Mouse (Mus musculus): ENCODE results near the gene Gm21119. TPM values are rescaled to one million over a fixed set of nuclear protein-coding genes. Genes with fewer than 3 reads are reported as not detected.
"Not testable (repeated sequence)": the region's sequence is repeated elsewhere in the genome, so short reads cannot be mapped to it uniquely, and the experiment has no call there.

Gm21119 gene
- not detected in 2 replicates for polyA plus RNA-seq (2015; fragmentation: Nextera tagmentation; extraction: Ambion mirVana)

DNA sequence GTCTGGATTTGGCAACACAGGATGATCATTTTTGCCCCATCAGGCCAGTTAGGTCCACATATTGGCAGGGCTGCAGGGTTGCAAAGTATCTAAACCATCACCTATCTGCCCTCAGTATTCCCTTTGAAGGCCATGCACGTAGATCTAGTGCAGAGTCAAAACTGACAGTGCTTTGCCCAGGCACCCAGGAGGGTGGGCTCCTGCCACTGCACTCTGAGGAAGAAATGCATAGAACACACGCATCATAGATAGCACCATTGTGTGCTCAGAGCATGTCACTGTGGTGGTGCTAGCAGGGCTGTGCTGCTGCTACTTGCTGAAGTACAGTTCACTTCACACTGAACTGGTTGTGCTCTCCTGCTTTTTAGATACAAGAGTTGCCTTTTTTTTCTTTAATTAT lies at the start of gene Gm21119:
Gm21119 (plus strand) TSS at position 301 of the 400 bp plus-strand sequence.
- not testable (repeated sequence) for H3K9ac ChIP-seq (replicated peaks; ENCODE audit: low read length); H3K36me3 ChIP-seq (ENCODE audit: insufficient read depth, low read length); H3K9me3 ChIP-seq (ENCODE audit: low read length); H3K4me3 ChIP-seq (ENCODE audit: low read length); H3K27ac ChIP-seq (ENCODE audit: low read length); ATAC-seq (ENCODE audit: low FRiP score, low TSS enrichment); H3K27me3 ChIP-seq (ENCODE audit: insufficient read depth, low read length); H3K4me1 ChIP-seq (ENCODE audit: insufficient read depth, low read length); H3K4me2 ChIP-seq (replicated peaks; ENCODE audit: low read depth, low read length)
- WGBS = no CpG with 5 or more reads among the region's 2 CpGs

DNA sequence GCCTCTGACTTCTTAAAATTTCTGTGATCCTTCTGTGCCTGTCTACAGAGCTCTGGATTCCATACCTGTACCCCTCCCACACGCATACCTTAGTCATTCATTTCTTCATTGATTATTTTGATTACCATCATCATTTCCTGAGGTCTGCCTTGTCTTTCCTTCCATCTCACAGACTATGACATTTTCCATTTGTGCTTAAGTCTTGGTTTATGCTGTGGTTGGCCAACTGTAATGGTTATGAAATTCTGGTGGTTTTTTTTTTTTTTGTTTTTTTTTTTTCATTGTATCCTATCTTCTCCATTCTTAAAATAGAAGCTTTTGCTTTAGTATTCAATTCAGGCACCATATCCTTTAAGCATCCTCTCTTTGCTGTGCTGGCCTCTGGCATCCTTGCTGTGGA lies 48.0 kb upstream of the Gm21119 start:
- H3K9me3 ChIP-seq (ENCODE audit: low read length); H3K4me3 ChIP-seq (ENCODE audit: low read length); H3K9ac ChIP-seq (replicated peaks; ENCODE audit: low read length); H3K27ac ChIP-seq (ENCODE audit: low read length); H3K4me2 ChIP-seq (replicated peaks; ENCODE audit: low read depth, low read length); H3K27me3 ChIP-seq (ENCODE audit: insufficient read depth, low read length); H3K36me3 ChIP-seq (ENCODE audit: insufficient read depth, low read length); H3K4me1 ChIP-seq (ENCODE audit: insufficient read depth, low read length); ATAC-seq (ENCODE audit: low FRiP score, low TSS enrichment): not testable (repeated sequence)
- no CpG with 5 or more reads among the region's 1 CpGs for WGBS

DNA sequence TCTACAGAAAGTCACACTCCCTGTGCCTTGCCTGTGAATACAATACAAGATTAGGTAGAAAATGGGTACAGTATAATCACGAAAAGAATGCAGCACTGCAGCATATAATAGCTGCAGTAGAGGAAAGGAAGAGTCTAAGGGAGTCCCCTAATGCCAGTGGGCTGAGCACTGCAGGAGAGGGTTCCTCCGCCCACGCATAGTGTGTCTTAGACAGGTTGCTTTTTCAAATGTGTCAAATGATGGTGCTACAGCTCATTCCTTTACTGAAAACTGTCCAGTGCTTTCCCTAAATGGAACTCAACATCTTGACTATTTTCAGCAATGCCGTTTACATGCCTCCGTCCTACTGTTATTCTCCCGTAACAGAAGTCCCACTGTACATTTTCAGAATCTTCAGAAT lies 33.6 kb upstream of the Gm21119 start:
- H3K4me2 ChIP-seq (replicated peaks; ENCODE audit: low read depth, low read length) = not testable (repeated sequence)

DNA sequence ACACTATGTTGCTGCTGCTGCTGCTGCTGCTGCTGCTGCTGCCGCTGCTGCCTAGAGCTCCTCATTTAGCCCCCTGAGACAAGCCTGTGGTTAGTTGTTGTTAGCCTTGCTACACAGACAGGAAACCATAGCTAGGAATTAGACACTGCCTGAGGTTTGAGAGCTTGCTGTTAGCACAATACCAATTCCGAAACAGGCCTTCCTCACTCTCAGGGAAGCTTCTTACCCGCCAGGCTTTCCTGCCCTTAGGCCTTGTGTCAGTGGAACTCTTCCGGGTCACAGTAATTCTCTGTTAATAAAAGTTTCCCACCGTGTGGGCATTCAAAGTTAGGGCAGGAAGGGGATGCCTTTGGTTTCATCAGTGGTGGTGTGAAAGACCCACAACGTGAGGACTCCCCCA lies 31.9 kb upstream of the Gm21119 start:
- ATAC-seq (ENCODE audit: low FRiP score, low TSS enrichment); H3K9ac ChIP-seq (replicated peaks; ENCODE audit: low read length); H3K4me3 ChIP-seq (ENCODE audit: low read length); H3K27me3 ChIP-seq (ENCODE audit: insufficient read depth, low read length); H3K4me1 ChIP-seq (ENCODE audit: insufficient read depth, low read length); H3K27ac ChIP-seq (ENCODE audit: low read length); H3K9me3 ChIP-seq (ENCODE audit: low read length); H3K4me2 ChIP-seq (replicated peaks; ENCODE audit: low read depth, low read length); H3K36me3 ChIP-seq (ENCODE audit: insufficient read depth, low read length): not testable (repeated sequence)
- WGBS = 73% methylated on average over 3 of the region's 6 CpGs

More for the DNA sequence above, 33.6 kb upstream of the Gm21119 start:
- not testable (repeated sequence) for H3K27me3 ChIP-seq (ENCODE audit: insufficient read depth, low read length); H3K27ac ChIP-seq (ENCODE audit: low read length); H3K9me3 ChIP-seq (ENCODE audit: low read length); H3K9ac ChIP-seq (replicated peaks; ENCODE audit: low read length); H3K4me1 ChIP-seq (ENCODE audit: insufficient read depth, low read length); ATAC-seq (ENCODE audit: low FRiP score, low TSS enrichment); H3K36me3 ChIP-seq (ENCODE audit: insufficient read depth, low read length); H3K4me3 ChIP-seq (ENCODE audit: low read length)
- 83% methylated on average over 3 of the region's 6 CpGs for WGBS

DNA sequence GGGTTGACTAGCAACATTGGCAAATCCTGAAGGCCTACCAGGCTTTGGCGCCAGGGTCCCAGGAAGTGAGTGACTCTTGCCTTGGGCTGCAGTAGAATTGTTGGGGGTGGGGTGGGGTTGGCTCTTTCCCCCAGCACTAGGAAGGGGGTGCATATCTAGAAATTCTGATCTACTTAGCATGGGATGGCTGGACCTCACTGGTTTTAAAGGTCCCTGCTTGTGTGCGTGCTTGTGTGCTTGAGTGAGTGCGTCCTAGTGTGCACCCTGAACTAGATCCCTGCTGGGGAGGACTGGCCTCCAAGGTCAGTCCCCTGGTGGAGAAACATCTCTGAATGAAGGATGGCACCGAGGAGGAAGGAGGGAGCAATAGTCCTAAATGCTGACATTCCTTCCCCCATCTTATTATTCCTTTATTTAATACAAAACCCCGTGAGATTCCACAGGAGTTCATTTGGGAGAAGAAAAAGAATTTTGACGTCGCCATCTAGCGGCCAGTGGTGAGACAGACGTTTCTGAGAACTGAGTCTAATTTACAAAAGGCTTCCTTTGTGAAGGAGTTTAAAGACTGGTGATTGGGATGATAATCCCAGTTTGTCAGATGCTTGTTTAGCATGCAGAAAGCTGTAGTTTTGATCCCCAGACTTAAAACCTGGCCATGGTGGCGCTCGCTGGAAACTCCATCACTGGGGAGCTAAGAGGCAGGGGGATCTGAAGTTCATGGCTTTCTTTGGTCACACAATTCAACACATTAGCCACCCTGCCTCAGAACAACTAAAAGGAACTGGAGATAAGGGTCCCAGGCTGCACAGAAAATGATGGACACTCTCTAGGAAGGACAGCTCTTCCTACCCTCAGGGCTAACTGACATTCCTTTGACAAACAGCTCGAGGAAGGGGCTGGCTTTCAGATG lies 26.2 kb upstream of the Gm21119 start:
- 31% methylated on average over 3 of the region's 12 CpGs for WGBS
- not testable (repeated sequence) for H3K4me3 ChIP-seq (ENCODE audit: low read length); H3K27me3 ChIP-seq (ENCODE audit: insufficient read depth, low read length); H3K36me3 ChIP-seq (ENCODE audit: insufficient read depth, low read length); H3K4me2 ChIP-seq (replicated peaks; ENCODE audit: low read depth, low read length); H3K4me1 ChIP-seq (ENCODE audit: insufficient read depth, low read length); H3K9ac ChIP-seq (replicated peaks; ENCODE audit: low read length); H3K9me3 ChIP-seq (ENCODE audit: low read length); H3K27ac ChIP-seq (ENCODE audit: low read length)
- ATAC-seq (ENCODE audit: low FRiP score, low TSS enrichment) = peak; percentile 75

DNA sequence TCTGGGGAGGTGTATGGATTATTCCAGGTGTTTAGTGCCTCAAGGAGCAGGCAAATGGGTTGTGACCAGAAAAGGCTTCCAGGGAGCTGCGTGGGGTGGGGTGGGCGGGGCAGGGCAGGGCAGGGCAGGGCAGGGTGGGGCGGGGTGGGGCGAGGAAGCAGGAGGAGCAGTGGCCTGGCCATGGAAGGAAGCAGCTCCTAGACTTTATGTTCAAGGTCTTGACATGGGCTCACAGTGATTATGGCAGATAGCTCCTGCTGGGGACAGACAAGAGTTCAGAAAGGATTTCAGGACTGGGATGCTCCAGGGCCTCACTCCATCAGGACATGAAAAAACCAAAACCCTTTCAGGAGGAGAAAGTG lies 25.6 kb upstream of the Gm21119 start:
- not testable (repeated sequence) for H3K27ac ChIP-seq (ENCODE audit: low read length); H3K9ac ChIP-seq (replicated peaks; ENCODE audit: low read length); H3K36me3 ChIP-seq (ENCODE audit: insufficient read depth, low read length); H3K9me3 ChIP-seq (ENCODE audit: low read length); H3K4me3 ChIP-seq (ENCODE audit: low read length); H3K4me1 ChIP-seq (ENCODE audit: insufficient read depth, low read length); H3K27me3 ChIP-seq (ENCODE audit: insufficient read depth, low read length); H3K4me2 ChIP-seq (replicated peaks; ENCODE audit: low read depth, low read length)
- peak; percentile 74 for ATAC-seq (ENCODE audit: low FRiP score, low TSS enrichment)
- WGBS = 83% methylated on average over 1 of the region's 4 CpGs

DNA sequence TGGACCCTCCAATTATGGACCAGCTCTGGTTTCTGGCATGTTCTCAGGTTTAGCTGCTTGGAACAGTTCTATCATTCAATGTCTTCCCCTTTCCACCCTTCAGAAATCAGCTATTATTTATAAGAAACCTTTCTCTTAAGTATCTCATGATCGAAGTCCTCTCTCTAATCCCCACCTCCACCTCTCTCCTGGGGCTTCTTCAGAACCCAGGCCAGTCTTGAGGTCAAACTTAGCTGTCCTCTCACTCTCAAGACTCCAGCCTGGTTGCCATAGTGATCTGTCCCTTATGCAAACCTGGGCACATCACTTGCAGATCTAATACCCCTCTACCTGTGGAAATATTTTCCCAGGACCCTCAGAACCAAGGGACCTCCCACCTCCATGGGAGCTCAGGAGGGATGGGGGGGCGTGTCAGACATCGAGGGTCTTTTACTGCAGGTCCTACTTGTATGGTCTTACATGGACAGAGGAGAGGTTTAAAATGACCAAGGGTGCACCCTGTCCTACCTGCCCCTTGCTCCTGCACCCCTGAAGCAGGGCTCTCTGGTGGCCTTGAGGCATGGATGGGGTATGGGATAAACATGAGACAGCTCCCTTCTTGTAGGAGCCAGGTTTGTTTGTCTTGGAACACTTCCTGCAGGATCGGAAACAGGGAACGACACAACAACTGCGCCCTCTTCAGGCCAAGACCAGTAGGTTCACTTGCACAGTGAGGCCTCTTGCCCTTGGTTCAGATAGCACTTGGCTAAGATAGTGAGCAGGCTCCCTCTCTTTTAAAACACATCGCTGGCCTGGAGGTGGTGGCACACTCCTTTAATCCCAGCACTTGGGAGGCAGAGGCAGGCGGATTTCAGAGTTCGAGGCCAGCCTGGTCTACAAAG lies 24.4 kb upstream of the Gm21119 start:
- H3K9me3 ChIP-seq (ENCODE audit: low read length); H3K4me2 ChIP-seq (replicated peaks; ENCODE audit: low read depth, low read length); H3K4me1 ChIP-seq (ENCODE audit: insufficient read depth, low read length); H3K27me3 ChIP-seq (ENCODE audit: insufficient read depth, low read length); H3K27ac ChIP-seq (ENCODE audit: low read length); ATAC-seq (ENCODE audit: low FRiP score, low TSS enrichment); H3K9ac ChIP-seq (replicated peaks; ENCODE audit: low read length); H3K36me3 ChIP-seq (ENCODE audit: insufficient read depth, low read length); H3K4me3 ChIP-seq (ENCODE audit: low read length): not testable (repeated sequence)
- WGBS = 85% methylated on average over 3 of the region's 9 CpGs

DNA sequence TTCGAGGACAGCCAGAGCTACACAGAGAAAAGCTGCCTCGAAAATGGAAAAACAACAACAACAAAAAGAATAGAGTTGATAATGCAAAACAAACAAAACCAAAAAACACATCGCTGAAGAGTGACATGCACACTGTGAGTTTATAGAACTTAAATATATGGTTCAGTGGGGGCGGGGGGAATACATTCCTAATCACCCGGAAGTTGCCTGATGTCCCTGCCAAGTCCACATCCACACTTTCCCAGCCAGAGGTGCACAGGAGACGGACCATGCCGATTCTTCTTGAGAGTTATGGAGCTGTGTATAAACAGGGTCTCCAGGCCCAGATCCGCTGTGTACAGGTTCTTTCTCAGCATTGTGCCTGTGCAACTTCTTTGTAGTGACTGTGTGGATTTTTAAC lies 23.7 kb upstream of the Gm21119 start:
- not testable (repeated sequence) for H3K9ac ChIP-seq (replicated peaks; ENCODE audit: low read length); H3K27ac ChIP-seq (ENCODE audit: low read length); ATAC-seq (ENCODE audit: low FRiP score, low TSS enrichment); H3K36me3 ChIP-seq (ENCODE audit: insufficient read depth, low read length); H3K4me1 ChIP-seq (ENCODE audit: insufficient read depth, low read length); H3K4me2 ChIP-seq (replicated peaks; ENCODE audit: low read depth, low read length); H3K9me3 ChIP-seq (ENCODE audit: low read length); H3K4me3 ChIP-seq (ENCODE audit: low read length); H3K27me3 ChIP-seq (ENCODE audit: insufficient read depth, low read length)
- WGBS = 78% methylated on average over 4 of the region's 8 CpGs

DNA sequence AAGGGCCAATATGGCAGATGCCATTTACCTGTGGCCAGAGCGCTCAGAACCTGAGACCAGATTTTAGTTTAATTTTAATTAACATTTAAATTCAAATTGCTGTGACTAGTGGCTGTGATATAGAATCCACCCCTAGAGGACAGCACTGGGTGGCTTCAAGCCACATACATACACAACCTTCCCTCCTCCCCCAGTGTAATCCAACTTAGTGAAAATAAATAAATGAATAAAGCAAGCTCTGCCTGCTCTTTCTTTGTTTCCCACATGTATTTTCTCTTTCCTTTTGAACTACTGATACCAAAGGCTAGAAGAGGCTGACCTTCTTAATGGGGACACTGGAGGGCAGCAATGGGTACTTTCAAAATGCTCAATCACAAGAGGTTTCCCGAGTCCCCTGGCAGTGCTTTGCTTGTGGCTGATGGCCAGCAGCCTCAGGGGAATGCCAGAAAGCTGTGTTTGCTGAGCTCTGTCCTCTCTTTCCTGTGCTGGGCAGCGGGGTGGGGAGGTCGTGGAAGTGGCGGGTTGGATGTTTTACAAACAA lies 21.9 kb upstream of the Gm21119 start:
- not testable (repeated sequence) for H3K4me3 ChIP-seq (ENCODE audit: low read length); H3K9me3 ChIP-seq (ENCODE audit: low read length); H3K4me2 ChIP-seq (replicated peaks; ENCODE audit: low read depth, low read length); H3K27ac ChIP-seq (ENCODE audit: low read length); ATAC-seq (ENCODE audit: low FRiP score, low TSS enrichment); H3K36me3 ChIP-seq (ENCODE audit: insufficient read depth, low read length); H3K27me3 ChIP-seq (ENCODE audit: insufficient read depth, low read length); H3K4me1 ChIP-seq (ENCODE audit: insufficient read depth, low read length); H3K9ac ChIP-seq (replicated peaks; ENCODE audit: low read length)
- WGBS = 82% methylated on average over 1 of the region's 5 CpGs

DNA sequence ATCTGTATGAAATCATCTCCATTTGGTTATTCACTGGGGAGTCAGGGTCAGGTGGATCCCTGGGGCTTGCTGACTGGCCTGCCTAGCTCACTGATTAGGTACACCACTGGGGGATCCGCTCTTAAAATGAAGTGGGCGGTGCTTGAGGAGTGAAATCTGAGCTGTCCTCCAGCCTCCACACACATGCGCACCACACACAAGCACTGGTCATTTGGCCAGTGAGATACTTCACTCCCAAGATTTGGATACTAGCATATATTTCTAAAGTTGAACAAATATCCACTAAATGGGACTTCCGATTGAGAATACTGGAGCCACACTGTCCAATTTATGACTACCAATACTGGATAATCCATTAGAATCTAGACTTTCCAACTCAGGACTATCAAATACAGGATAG lies 20.9 kb upstream of the Gm21119 start:
- H3K27me3 ChIP-seq (ENCODE audit: insufficient read depth, low read length); H3K27ac ChIP-seq (ENCODE audit: low read length); H3K9me3 ChIP-seq (ENCODE audit: low read length); H3K9ac ChIP-seq (replicated peaks; ENCODE audit: low read length); H3K36me3 ChIP-seq (ENCODE audit: insufficient read depth, low read length); H3K4me1 ChIP-seq (ENCODE audit: insufficient read depth, low read length); ATAC-seq (ENCODE audit: low FRiP score, low TSS enrichment); H3K4me2 ChIP-seq (replicated peaks; ENCODE audit: low read depth, low read length); H3K4me3 ChIP-seq (ENCODE audit: low read length): not testable (repeated sequence)
- WGBS = no CpG with 5 or more reads among the region's 4 CpGs

Data from kidney, embryonic 16.5 days (tissue).